37 mouse cellular contexts compared by ENCODE assay signal in the genomic region with DNA sequence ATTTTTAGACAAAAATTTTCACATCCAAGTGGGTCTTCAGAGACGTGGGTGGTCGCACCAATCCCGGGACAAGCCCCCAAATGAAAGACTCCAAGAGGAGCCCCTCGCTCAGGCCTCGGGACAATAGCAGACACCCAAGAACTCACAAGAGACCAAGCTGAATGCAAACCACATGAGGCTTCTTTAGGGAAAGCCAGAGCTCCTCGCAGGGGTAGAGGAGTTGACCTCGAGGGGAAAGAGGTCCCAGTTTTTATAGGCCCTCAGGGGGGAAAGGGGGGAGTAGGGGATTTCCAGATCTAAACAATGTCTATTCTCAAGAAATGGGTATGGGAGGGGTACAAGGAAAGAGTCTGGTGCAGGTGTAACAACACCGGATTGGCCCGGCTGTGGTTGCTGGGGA. TPM values are rescaled to one million over a fixed set of nuclear protein-coding genes. Genes with fewer than 3 reads are reported as not detected.
"Had no signal": no experiment of that assay in that cellular context is flagged by ENCODE, and none has a peak within 500 bp of the region (broad histone marks: within the 10 kb centered on the region; RNA-seq: fewer than 3 reads in every experiment).

No protein-coding gene starts in this region.

RNA-seq across cellular contexts. Expression of a gene that starts 59.0 kb away (rescaled TPM):
- total RNA-seq: left cerebral cortex, postnatal 36 days; left cerebral cortex, postnatal 4 days; liver, adult 2 months; megakaryocyte progenitor cell, adult 5-6 weeks; megakaryocyte, adult 5-6 weeks; megakaryocyte-erythroid progenitor cell, adult 5-6 weeks; midbrain, postnatal 0 days; monocyte, adult 5-6 weeks had no signal
- polyA plus RNA-seq: limb, embryonic 10.5 days; limb, embryonic 11.5 days; limb, embryonic 12.5 days; limb, embryonic 13.5 days; limb, embryonic 14.5 days; limb, embryonic 15.5 days; liver, embryonic 11.5 days; liver, embryonic 12.5 days; liver, embryonic 13.5 days; liver, embryonic 14.5 days; liver, embryonic 15.5 days; liver, embryonic 16.5 days; liver, postnatal 0 days; lung, adult 2 months; lung, embryonic 14.5 days; lung, embryonic 15.5 days; lung, embryonic 16.5 days; lung, postnatal 0 days; macrophage; midbrain, embryonic 10.5 days; midbrain, embryonic 11.5 days; midbrain, embryonic 12.5 days; midbrain, embryonic 13.5 days; midbrain, embryonic 14.5 days; midbrain, embryonic 15.5 days; midbrain, embryonic 16.5 days; midbrain, postnatal 0 days; myocyte; neural tube, embryonic 11.5 days; neural tube, embryonic 12.5 days had no signal
